Mouse (Mus musculus) neural tube, embryonic 14.5 days (tissue): ENCODE data around the gene Arl6ip5. TPM values are rescaled to one million over a fixed set of nuclear protein-coding genes. Genes with fewer than 3 reads are reported as not detected.

Experiments used
- ATAC-seq: fragments of 200-750 bp; cut with Nextera tagmentation; 2 replicates; pipeline ENCODE4 v1.8.0; 2017; ENCODE audit warnings: low read depth, mild to moderate bottlenecking, moderate TSS enrichment, moderate library complexity
- H3K27ac ChIP-seq: fragments of 300-500 bp; sonication (generic); 2 replicates; pipeline ENCODE4 v1.5.1; 2014; ENCODE audit warnings: low read depth, mild to moderate bottlenecking, control low read depth, low read length, moderate library complexity, mixed read lengths
- H3K27me3 ChIP-seq: fragments of 300-500 bp; sonication (generic); 2 replicates; pipeline ENCODE4 v1.6.1; 2014; ENCODE audit warnings: low read length; ENCODE audit not compliant: control insufficient read depth, insufficient read depth
- H3K36me3 ChIP-seq: fragments of 300-500 bp; sonication (generic); 2 replicates; pipeline ENCODE4 v1.6.1; 2014; ENCODE audit warnings: low read length, mixed read lengths; ENCODE audit not compliant: control insufficient read depth, insufficient read depth
- H3K4me1 ChIP-seq: fragments of 300-500 bp; sonication (generic); 2 replicates; pipeline ENCODE4 v1.6.1; 2014; ENCODE audit warnings: low read length; ENCODE audit not compliant: control insufficient read depth, insufficient read depth
- H3K4me2 ChIP-seq: fragments of 300-500 bp; sonication (generic); 2 replicates; pipeline ENCODE4 v1.6.1; 2014; ENCODE audit warnings: mild to moderate bottlenecking, low read depth, low read length, control low read depth
- H3K4me3 ChIP-seq: fragments of 300-500 bp; sonication (generic); 2 replicates; pipeline ENCODE4 v1.5.1; 2014; ENCODE audit warnings: low read depth, low read length, control low read depth, mixed read lengths
- H3K9ac ChIP-seq: fragments of 300-500 bp; sonication (generic); replicated peaks from 2 replicates; pipeline ENCODE4 v1.6.1; 2014; ENCODE audit warnings: low read depth, mild to moderate bottlenecking, control low read depth, low read length, mixed read lengths
- H3K9me3 ChIP-seq: fragments of 300-500 bp; sonication (generic); 2 replicates; pipeline ENCODE4 v1.6.1; 2016; ENCODE audit warnings: low read length; ENCODE audit not compliant: control insufficient read depth
- WGBS: fragments of 180-500 bp; shearing (Covaris S2); extraction: QIAGEN DNeasy Blood & Tissue Kit; methylation state at CpG from one replicate; pipeline ENCODE4 v1.1.7; 2014; 5-methylcytosine and 5-hydroxymethylcytosine counted together
- polyA plus RNA-seq: library from polyadenylated mRNA; unstranded; fragments of >200 nt; fragmentation: Nextera tagmentation; extraction: Ambion mirVana; gene quantifications from 2 replicates; pipeline ENCODE4 v1.2.1, GENCODE M21; 2014

Gene Arl6ip5
- polyA plus RNA-seq, 1 experiment from 2014 or later, result 64.8 TPM

DNA sequence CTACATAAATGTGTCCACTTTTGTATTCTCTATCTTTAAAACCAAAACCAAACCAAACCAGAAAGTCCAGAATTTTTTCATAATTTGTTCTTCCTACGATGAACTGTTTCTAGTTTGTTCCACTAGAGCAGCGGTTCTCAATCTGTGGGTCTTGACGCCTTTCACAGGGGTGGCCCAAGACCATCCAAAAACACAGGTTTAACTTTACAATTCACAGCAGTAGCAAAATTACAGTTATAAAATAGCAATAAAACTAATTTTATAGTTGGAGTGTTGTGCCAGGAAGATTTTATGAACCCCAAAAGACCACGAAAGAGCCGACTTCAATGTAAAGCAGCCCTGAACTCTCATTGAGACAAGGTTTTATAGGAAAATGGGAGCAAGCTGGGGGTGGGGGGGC, 25.6 kb downstream of the Arl6ip5 start:
- Histone ChIP-seq H3K27ac (no peak overlapping the region), H3K4me2 (no peak overlapping the region), H3K4me3 (no peak overlapping the region), H3K27me3 (no peaks in the 10 kb centered on the region), H3K36me3 (peaks cover 10% of the 10 kb centered on the region; the same call in 1 of the 2 replicates), H3K9me3 (no peaks in the 10 kb centered on the region), H3K4me1 (no peaks in the 10 kb centered on the region), H3K9ac (no peak overlapping the region)
- WGBS, result 84% methylated on average over 5 of the region's 5 CpGs
- ATAC-seq, result no peak

GRCm38 (mm10) chr6:97239360-97239759, 28.9 kb downstream of the Arl6ip5 start:
- ATAC-seq, result no peak
- Histone ChIP-seq H3K9ac (no peak overlapping the region), H3K4me3 (no peak overlapping the region)

DNA sequence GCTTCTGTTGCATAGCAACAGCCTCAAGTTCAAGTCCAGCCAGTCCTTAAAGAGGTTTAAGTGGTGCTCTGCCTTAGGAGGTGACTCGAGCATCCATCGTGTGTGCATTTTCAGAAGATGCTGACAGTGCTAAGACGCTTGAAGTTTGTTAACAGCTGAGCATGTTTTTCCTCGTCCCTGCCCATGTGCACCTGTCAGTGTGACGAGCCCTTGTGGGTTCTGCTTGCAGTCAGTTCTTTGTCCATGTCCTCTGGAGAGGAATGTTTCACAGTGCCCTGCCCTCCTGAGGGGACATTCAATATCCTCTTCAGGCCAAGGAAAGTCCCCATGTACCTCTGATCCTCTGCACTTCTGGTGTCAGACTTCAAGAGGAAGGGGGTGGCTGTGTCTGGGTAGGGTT, 29.6 kb downstream of the Arl6ip5 start:
- no peak for ATAC-seq
- 89% methylated on average over 5 of the region's 5 CpGs for WGBS
- H3K27me3 ChIP-seq, result no peaks in the 10 kb centered on the region
- H3K9ac ChIP-seq, result no peak overlapping the region
- no peak overlapping the region for H3K4me2 ChIP-seq
- no peaks in the 10 kb centered on the region for H3K4me1 ChIP-seq
- no peak overlapping the region for H3K27ac ChIP-seq
- H3K4me3 ChIP-seq, result no peak overlapping the region
- H3K9me3 ChIP-seq, result no peaks in the 10 kb centered on the region
- H3K36me3 ChIP-seq, result no peaks in the 10 kb centered on the region

More at GRCm38 (mm10) chr6:97239360-97239759, 28.9 kb downstream of the Arl6ip5 start:
- no peaks in the 10 kb centered on the region for H3K9me3 ChIP-seq
- no peaks in the 10 kb centered on the region for H3K27me3 ChIP-seq
- no peaks in the 10 kb centered on the region for H3K4me1 ChIP-seq
- 91% methylated on average over 6 of the region's 6 CpGs for WGBS
- no peak overlapping the region for H3K4me2 ChIP-seq
- H3K36me3 ChIP-seq, result no peaks in the 10 kb centered on the region
- no peak overlapping the region for H3K27ac ChIP-seq

DNA sequence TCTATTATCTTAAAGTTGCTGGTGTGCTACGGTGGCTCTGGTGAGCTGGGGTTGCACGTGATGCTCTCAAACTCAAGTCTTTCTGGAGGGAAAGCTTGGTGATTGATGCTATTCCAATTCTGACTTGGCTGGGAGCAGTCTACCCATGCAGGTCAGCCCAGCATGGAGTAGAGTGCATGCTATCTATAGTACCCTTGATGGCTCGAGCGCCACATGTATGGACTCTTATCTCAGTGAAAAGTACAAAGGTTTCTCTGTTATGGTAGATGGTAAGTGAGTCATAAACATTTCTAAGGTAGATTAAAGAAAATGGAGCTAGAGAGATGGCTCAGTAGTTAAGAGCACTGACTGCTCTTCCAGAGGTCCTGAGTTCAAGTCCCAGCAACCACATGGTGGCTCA, 32.0 kb downstream of the Arl6ip5 start:
- H3K27ac ChIP-seq, result no peak overlapping the region
- no peak for ATAC-seq
- H3K4me3 ChIP-seq, result no peak overlapping the region
- no peaks in the 10 kb centered on the region for H3K9me3 ChIP-seq
- 93% methylated on average over 4 of the region's 4 CpGs for WGBS
- no peak overlapping the region for H3K4me2 ChIP-seq
- H3K27me3 ChIP-seq, result no peaks in the 10 kb centered on the region
- H3K4me1 ChIP-seq, result no peaks in the 10 kb centered on the region
- no peak overlapping the region for H3K9ac ChIP-seq
- H3K36me3 ChIP-seq, result no peaks in the 10 kb centered on the region

DNA sequence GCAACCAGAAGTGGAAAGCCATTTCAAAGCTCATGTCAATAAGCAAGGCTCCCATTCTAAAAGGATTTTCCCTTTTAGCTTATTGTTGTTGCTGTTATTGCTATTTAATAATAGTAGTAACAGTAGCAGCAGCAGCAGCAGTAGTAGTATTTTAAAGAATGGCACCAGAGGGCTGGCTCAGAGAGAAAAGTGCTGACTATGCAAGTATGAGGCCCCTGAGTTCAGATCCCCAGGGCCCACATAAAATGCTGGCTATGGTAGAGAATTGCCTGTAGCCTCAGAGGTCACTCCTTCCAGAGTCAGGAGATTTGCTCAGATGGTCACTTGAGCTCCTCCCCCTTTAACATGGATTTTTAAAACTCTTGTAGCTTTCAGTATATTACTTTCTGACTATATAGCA, 34.7 kb downstream of the Arl6ip5 start:
- no peak for ATAC-seq
- no peaks in the 10 kb centered on the region for H3K27me3 ChIP-seq
- no peak overlapping the region for H3K4me2 ChIP-seq

GRCm38 (mm10) chr6:97250966-97251365, 40.5 kb downstream of the Arl6ip5 start:
- Histone ChIP-seq H3K4me1 (no peaks in the 10 kb centered on the region), H3K4me2 (no peak overlapping the region), H3K4me3 (no peak overlapping the region), H3K36me3 (no peaks in the 10 kb centered on the region), H3K27me3 (no peaks in the 10 kb centered on the region), H3K9me3 (no peaks in the 10 kb centered on the region), H3K9ac (no peak overlapping the region), H3K27ac (no peak overlapping the region)
- ATAC-seq, result no peak
- 43% methylated on average over 6 of the region's 6 CpGs for WGBS

More for the DNA sequence above, 34.7 kb downstream of the Arl6ip5 start:
- Histone ChIP-seq H3K4me1 (no peaks in the 10 kb centered on the region), H3K36me3 (no peaks in the 10 kb centered on the region), H3K4me3 (no peak overlapping the region), H3K9ac (no peak overlapping the region), H3K27ac (no peak overlapping the region), H3K9me3 (no peaks in the 10 kb centered on the region)

DNA sequence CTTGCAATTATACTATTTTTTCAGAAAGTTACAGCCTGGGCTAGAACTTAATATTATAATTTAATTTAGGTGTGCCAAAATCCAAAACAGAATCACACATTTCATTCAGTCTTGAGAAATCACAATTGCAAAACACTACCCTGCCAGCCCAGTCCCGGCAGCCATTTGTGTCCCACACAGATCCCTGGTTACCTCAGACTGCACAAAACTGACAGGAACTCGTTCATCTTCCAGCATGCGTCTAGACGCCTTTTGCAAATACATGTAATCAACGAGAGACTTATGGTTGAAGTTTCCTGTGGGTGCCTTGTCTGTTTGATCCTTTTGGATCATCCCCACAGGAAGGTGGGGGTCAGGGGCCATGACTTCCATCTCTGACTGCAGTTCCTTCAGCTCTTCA, 41.6 kb downstream of the Arl6ip5 start:
- ATAC-seq, result no peak
- Histone ChIP-seq H3K36me3 (no peaks in the 10 kb centered on the region), H3K27me3 (no peaks in the 10 kb centered on the region), H3K4me1 (no peaks in the 10 kb centered on the region), H3K4me3 (no peak overlapping the region), H3K4me2 (no peak overlapping the region), H3K9me3 (no peaks in the 10 kb centered on the region), H3K27ac (no peak overlapping the region), H3K9ac (no peak overlapping the region)
- whole genome bisulfite sequencing, result 69% methylated on average over 5 of the region's 5 CpGs

DNA sequence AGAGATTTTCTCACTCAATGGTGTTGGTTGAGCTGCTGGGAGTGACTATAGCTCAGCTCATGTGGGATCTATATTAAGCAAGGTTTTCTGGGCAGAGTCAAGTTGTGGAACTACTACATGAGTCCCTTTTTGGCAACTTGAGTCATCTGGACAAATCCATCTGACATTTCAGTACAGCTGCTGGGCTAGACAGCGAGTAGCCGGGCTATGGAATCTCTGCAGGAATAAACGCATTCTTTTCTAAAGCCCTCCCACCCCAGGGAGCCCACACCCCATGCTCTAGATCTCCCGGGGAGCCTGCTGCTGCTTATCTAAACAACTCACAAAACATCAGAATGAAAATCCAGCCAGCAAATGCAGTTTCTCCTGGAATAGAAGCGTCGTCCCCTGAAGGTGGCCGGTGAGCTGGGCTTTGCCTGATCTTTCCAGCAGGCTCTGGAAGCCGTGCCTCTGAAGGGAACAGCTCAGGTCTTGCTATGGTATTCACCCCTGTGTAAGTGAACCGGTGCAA, 42.3 kb downstream of the Arl6ip5 start, which contains the start of gene Lmod3:
TSS of gene Lmod3 (minus strand) at position 49 of the 511 bp plus-strand sequence.
- H3K27me3 ChIP-seq, result no peaks in the 10 kb centered on the region
- H3K4me2 ChIP-seq, result no peak within 1 kb of the TSS
- 51% methylated on average over 9 of the region's 9 CpGs for WGBS
- no peak within 1 kb of the TSS for H3K27ac ChIP-seq
- no peak for ATAC-seq
- no peaks in the 10 kb centered on the region for H3K4me1 ChIP-seq
- no peaks in the 10 kb centered on the region for H3K9me3 ChIP-seq
- no peak within 1 kb of the TSS for H3K9ac ChIP-seq
- no peaks in the 10 kb centered on the region for H3K36me3 ChIP-seq
- H3K4me3 ChIP-seq, result no peak within 1 kb of the TSS

- Histone ChIP-seq H3K9me3 (no peaks in the 10 kb centered on the region), H3K4me2 (no peak overlapping the region), H3K4me3 (no peak overlapping the region), H3K27ac (no peak overlapping the region), H3K36me3 (no peaks in the 10 kb centered on the region), H3K27me3 (no peaks in the 10 kb centered on the region), H3K4me1 (no peaks in the 10 kb centered on the region), H3K9ac (no peak overlapping the region)
- ATAC-seq, result no peak
- WGBS, result 95% methylated on average over 1 of the region's 1 CpGs
Observed at GRCm38 (mm10) chr6:97258489-97258888, 48.0 kb downstream of the Arl6ip5 start.
